Mouse (Mus musculus): Measurements from ENCODE around the gene Fyb.

- TF ChIP-seq CTCF (IDR thresholded peaks at IDR 0.05; ENCODE audit: control insufficient read depth, insufficient read depth, insufficient read length) = no peak
- no peak for TF ChIP-seq MAX (IDR thresholded peaks at IDR 0.05)
- no peak for TF ChIP-seq FOSL1 (IDR thresholded peaks at IDR 0.05; ENCODE audit: insufficient read depth, low read length, poor library complexity, severe bottlenecking)
- TF ChIP-seq CEBPB (IDR thresholded peaks at IDR 0.05; ENCODE audit: low read depth) = peak; percentile 17
Observed at GRCm38 (mm10) chr15:6569074-6569473, 46.4 kb downstream of the Fyb start.
